Mouse (Mus musculus): Measurements from ENCODE around the gene Rab15. TPM values are rescaled to one million over a fixed set of nuclear protein-coding genes. Genes with fewer than 3 reads are reported as not detected.

Rab15 gene
- polyA plus RNA-seq, 1 experiment from 2014 or later, result 27.8 TPM

DNA sequence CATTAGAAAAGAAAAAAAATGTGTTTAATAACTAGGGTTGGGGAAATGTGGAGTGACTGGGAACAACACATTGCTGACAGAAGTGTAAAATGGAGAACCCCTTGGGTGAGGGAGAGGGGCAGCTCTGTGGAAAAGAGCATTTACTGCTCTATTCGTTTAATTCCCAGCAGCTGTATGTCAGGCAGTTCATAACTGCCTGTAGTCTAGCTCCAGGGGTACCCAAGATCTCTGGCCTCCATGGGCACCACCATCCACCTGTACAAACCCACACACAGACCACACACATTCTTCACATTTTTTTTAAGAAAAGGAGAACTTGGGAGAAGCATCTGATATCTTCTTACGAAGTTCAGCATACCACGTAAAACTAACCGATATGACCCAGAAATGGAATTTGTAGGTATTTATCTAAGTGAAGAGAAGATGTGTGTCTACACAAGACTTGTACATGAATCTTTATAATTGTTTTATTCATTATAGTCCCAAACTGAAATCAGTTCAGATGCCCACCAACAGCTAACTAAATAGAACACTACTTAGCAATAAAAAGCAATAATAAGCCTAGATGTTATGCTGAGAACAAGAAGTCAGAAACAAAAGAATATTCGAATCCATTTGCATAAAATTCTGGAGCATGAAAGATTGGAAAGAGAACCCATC, 51.7 kb downstream of the Rab15 start:
- no peaks in the 10 kb centered on the region for H3K9me3 ChIP-seq (replicated peaks)
- no peak overlapping the region for H3K9ac ChIP-seq
- H3K4me3 ChIP-seq, result no peak overlapping the region
- no peaks in the 10 kb centered on the region for H3K36me3 ChIP-seq
- ATAC-seq (ENCODE audit: low FRiP score), result no peak
- H3K4me1 ChIP-seq, result peaks cover 6% of the 10 kb centered on the region
- WGBS, result 93% methylated on average over 5 of the region's 5 CpGs
- no peaks in the 10 kb centered on the region for H3K27me3 ChIP-seq
- no peak overlapping the region for H3K27ac ChIP-seq
- H3K4me2 ChIP-seq (replicated peaks), result no peak overlapping the region

DNA sequence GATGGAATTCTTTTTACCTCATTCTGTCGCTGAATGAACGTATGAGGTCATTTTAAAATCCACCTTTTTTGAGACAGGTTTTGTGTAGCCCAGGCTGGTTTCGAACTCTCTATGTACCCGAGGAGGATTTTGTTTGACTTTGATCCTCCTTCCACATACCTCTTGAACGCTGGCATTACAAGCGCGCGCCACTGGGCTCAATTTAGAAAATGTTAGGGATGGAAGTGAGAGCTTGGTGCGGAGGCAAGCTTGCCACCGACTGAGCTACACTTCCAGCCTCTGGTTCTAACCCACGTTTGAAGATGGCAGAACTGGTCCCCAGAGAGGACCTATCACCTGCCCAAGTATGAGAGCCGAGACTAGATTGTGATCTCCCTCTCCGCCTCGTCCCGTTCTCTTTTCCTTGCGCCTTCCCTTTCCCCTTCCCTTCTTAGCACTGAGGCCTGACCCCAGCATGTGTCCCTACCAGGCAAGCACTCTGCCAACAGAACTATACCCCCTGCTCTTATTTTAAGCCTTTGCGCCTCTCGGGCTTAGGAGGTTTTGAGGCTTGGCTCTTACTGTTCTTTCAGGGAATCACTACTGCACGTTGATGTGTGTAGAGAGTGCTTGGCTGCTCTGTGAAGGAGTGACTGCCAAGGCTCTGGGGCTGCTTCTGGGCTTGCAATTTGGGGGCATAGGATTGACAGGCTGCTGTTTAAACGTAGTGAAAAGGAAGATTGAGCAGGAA, 56.6 kb downstream of the Rab15 start:
- peaks cover 7% of the 10 kb centered on the region for H3K4me1 ChIP-seq
- ATAC-seq (ENCODE audit: low FRiP score), result peak; percentile 35; the same call in 1 of the 2 replicates
- H3K9ac ChIP-seq, result peak overlapping the region; percentile 67
- 31% methylated on average over 20 of the region's 20 CpGs for WGBS
- no peaks in the 10 kb centered on the region for H3K27me3 ChIP-seq
- no peaks in the 10 kb centered on the region for H3K36me3 ChIP-seq
- H3K9me3 ChIP-seq (replicated peaks), result no peaks in the 10 kb centered on the region
- H3K4me3 ChIP-seq, result peak overlapping the region; percentile 54
- H3K4me2 ChIP-seq (replicated peaks), result peak overlapping the region; percentile 65
- H3K27ac ChIP-seq, result peak overlapping the region; percentile 75

DNA sequence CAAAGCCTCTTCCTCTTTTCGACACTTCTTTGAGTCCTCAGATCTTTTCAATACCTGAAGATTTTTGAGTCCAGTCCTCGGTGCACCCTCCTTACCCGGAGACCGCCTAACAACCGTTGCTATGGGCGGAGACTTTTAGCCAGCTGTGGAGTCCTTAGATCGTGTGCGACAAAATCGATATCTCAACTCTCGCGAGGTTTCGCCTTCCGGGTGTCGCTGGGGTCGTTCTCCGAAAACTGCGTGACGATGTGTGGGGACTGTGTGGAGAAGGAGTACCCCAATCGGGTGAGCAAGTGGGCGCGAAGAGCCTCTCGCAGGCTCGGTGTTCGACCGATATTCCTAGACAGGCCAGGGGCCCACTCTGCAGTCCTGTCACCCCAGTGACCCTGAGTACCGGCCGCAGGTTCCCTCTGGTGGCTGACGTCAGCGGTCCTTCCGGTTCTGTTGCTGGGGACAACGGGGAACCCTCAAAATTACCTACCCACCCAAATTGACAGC, 57.3 kb downstream of the Rab15 start, which contains the start of the genes Churc1 and Fntb:
Gene Churc1, plus strand, starts transcription at position 185 of the 498 bp plus-strand sequence.
Gene Fntb, plus strand, starts transcription at position 236 of the 498 bp plus-strand sequence.
- no peaks in the 10 kb centered on the region for H3K36me3 ChIP-seq
- WGBS, result 0% methylated on average over 31 of the region's 31 CpGs
- ATAC-seq (ENCODE audit: low FRiP score), result peak; percentile 96
- peak within 1 kb of the TSS; percentile 75 for H3K27ac ChIP-seq
- no peaks in the 10 kb centered on the region for H3K9me3 ChIP-seq (replicated peaks)
- H3K4me3 ChIP-seq, result peak within 1 kb of the TSS; percentile 54
- no peaks in the 10 kb centered on the region for H3K27me3 ChIP-seq
- H3K9ac ChIP-seq, result peak within 1 kb of the TSS; percentile 67
- H3K4me1 ChIP-seq, result peaks cover 7% of the 10 kb centered on the region
- peak within 1 kb of the TSS; percentile 65 for H3K4me2 ChIP-seq (replicated peaks)

DNA sequence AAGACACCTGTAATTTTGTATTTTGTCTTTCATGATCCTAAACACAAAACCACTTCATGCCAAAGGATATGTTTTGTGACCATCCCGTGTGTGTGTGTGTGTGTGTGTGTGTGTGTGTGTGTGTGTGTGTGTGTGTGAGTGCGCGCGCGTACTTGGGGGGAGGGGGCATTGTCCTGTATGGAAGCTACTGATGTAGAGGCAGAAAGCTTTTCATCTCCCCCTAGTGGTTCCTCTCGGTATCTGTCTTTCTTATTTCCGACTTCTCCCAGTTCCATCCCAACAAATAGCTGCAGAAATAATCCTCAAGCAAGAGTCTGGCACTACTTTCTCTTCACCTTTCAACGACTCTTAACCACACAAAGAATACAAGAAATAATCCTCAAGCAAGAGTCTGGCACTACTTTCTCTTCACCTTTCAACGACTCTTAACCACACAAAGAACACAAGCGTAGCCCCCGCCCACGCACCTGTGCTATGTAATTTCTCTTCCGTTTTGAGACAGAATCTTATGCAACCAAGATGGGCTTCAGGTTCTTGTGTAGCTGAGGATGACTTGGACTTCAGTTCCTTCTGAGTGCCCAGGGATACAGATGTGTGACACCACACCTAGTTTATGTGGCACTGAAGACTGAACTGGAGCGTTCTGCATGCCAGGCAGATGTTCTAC, 69.9 kb downstream of the Rab15 start:
- ATAC-seq (ENCODE audit: low FRiP score), result no peak
- H3K27me3 ChIP-seq, result no peaks in the 10 kb centered on the region
- WGBS, result 46% methylated on average over 14 of the region's 14 CpGs
- no peaks in the 10 kb centered on the region for H3K36me3 ChIP-seq
- H3K4me2 ChIP-seq (replicated peaks), result no peak overlapping the region
- no peak overlapping the region for H3K9ac ChIP-seq
- H3K4me3 ChIP-seq, result no peak overlapping the region
- no peaks in the 10 kb centered on the region for H3K9me3 ChIP-seq (replicated peaks)
- H3K4me1 ChIP-seq, result no peaks in the 10 kb centered on the region
- H3K27ac ChIP-seq, result no peak overlapping the region

DNA sequence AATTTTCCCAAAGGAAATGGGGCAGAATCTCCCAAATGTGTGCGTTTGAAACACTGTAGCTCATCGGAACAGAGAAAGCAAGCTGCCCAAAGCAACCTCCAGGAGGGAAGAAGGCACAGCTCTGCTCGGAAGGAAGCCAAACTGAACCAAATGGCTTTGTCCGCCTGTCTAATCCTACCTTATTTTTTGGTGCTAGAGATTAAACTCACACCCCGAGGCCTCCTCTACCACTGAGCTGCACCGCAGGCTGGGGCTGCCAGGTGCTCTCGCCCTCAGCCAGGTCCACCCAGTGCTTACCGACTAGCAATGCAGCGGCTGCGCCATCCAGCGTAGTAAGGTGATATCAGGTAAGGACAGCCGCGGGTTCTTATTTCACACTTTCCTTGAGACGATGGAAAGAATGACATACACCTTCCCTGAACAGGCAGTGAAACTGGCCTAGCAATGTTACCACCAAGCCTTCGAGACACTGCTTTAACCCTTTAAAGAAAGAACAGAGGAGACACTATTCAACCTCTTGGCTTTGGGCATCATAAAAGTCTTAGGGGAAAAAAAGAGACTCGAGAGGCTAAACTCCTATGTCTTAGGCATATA, 71.7 kb downstream of the Rab15 start:
- Histone ChIP-seq H3K9ac (no peak overlapping the region), H3K27me3 (no peaks in the 10 kb centered on the region), H3K4me3 (no peak overlapping the region), H3K4me2 (replicated peaks) (no peak overlapping the region), H3K4me1 (no peaks in the 10 kb centered on the region), H3K9me3 (replicated peaks) (no peaks in the 10 kb centered on the region), H3K36me3 (no peaks in the 10 kb centered on the region), H3K27ac (no peak overlapping the region)
- no peak for ATAC-seq (ENCODE audit: low FRiP score)
- WGBS, result 77% methylated on average over 16 of the region's 16 CpGs

Other genes with a start within 250 kb of the Rab15 start
- gene Sptb, start 112.4 kb downstream of the Rab15 start, polyA plus RNA-seq (2016; fragmentation: Nextera tagmentation; extraction: Ambion mirVana), result 3.3 and 4.2 TPM in 2 replicates
- gene Churc1, start 57.4 kb downstream of the Rab15 start, polyA plus RNA-seq (2016; fragmentation: Nextera tagmentation; extraction: Ambion mirVana), result 79.4 and 91.1 TPM in 2 replicates
- gene Fntb, start 57.3 kb downstream of the Rab15 start, polyA plus RNA-seq (2016; fragmentation: Nextera tagmentation; extraction: Ambion mirVana), result 37.0 and 38.7 TPM in 2 replicates
- gene Gpx2, start 27.4 kb downstream of the Rab15 start, polyA plus RNA-seq (2016; fragmentation: Nextera tagmentation; extraction: Ambion mirVana), result 0.38 and 0.44 TPM in 2 replicates
- gene Max, start 139.3 kb upstream of the Rab15 start, polyA plus RNA-seq (2016; fragmentation: Nextera tagmentation; extraction: Ambion mirVana), result 14.3 and 17.2 TPM in 2 replicates

All from hindbrain, embryonic 12.5 days (tissue).